Mouse (Mus musculus) ES-E14 (cell line): ENCODE data around the gene Cyth4.
A peak's percentile ranks its signal among the peaks of the same experiment; 100 is the strongest.

Experiments
- CHD2 ChIP-seq: IDR thresholded peaks from 2 replicates; pipeline ENCODE4 v1.6.1; 2014; ENCODE audit warnings: mild to moderate bottlenecking, low read depth, low read length, inconsistent platforms
- HCFC1 ChIP-seq: IDR thresholded peaks from 2 replicates; pipeline ENCODE4 v1.6.1; 2012; ENCODE audit warnings: low read length, inconsistent platforms, borderline replicate concordance; ENCODE audit not compliant: insufficient read depth
- MAFK ChIP-seq: IDR thresholded peaks from 2 replicates; pipeline ENCODE4 v1.6.1; 2014; ENCODE audit warnings: mild to moderate bottlenecking, low read depth, low read length, inconsistent platforms; ENCODE audit not compliant: insufficient read depth
- ZC3H11A ChIP-seq: IDR thresholded peaks from 2 replicates; pipeline ENCODE4 v1.6.1; 2012; ENCODE audit warnings: low read depth, mild to moderate bottlenecking, inconsistent platforms, low read length, borderline replicate concordance
- ZNF384 ChIP-seq: IDR thresholded peaks from 2 replicates; pipeline ENCODE4 v1.6.1; 2012; ENCODE audit warnings: low read depth, low read length, inconsistent platforms

GRCm38 (mm10) chr15:78596504-78596903 is 343 bp upstream of the Cyth4 start:
- TF ChIP-seq CHD2: no peak
- peak; percentile 74; the same call in 1 of the 2 replicates for TF ChIP-seq ZNF384
- no peak for TF ChIP-seq MAFK
- no peak for TF ChIP-seq HCFC1
- no peak for TF ChIP-seq ZC3H11A
